Mouse (Mus musculus): Measurements from ENCODE around the gene Atrx. TPM values are rescaled to one million over a fixed set of nuclear protein-coding genes. Genes with fewer than 3 reads are reported as not detected.

The Atrx gene
- 24.8 TPM for polyA plus RNA-seq (2015; fragmentation: Illumina TruSeq; extraction: RNeasy Lipid Tissue Mini Kit (QIAGEN cat#74804); ENCODE audit: insufficient read depth, low read depth, low replicate concordance)

GRCm38 (mm10) chrX:105928861-105929477 lies at the start of gene Atrx:
Gene Atrx (minus strand): TSS chrX:105929403.

GRCm38 (mm10) chrX:105764162-105765004 lies 164.8 kb downstream of the Atrx start, which contains the start of gene Fgf16:
Gene Fgf16 (plus strand): TSS chrX:105764279.

Other genes starting within 250 kb of the Atrx start
- gene Fgf16, start 165.1 kb downstream of the Atrx start, polyA plus RNA-seq (2015; fragmentation: Illumina TruSeq; extraction: RNeasy Lipid Tissue Mini Kit (QIAGEN cat#74804); ENCODE audit: insufficient read depth, low read depth, low replicate concordance): 0.50 TPM
- 22.1 TPM for gene Magt1, start 82.5 kb upstream of the Atrx start, polyA plus RNA-seq (2015; fragmentation: Illumina TruSeq; extraction: RNeasy Lipid Tissue Mini Kit (QIAGEN cat#74804); ENCODE audit: insufficient read depth, low read depth, low replicate concordance)
- 99.9 TPM for gene Cox7b, start 86.3 kb upstream of the Atrx start, polyA plus RNA-seq (2015; fragmentation: Illumina TruSeq; extraction: RNeasy Lipid Tissue Mini Kit (QIAGEN cat#74804); ENCODE audit: insufficient read depth, low read depth, low replicate concordance)
- gene Atp7a, start 97.9 kb upstream of the Atrx start, polyA plus RNA-seq (2015; fragmentation: Illumina TruSeq; extraction: RNeasy Lipid Tissue Mini Kit (QIAGEN cat#74804); ENCODE audit: insufficient read depth, low read depth, low replicate concordance): 3.0 TPM
- 3.0 TPM for gene Tlr13, start 213.8 kb upstream of the Atrx start, polyA plus RNA-seq (2015; fragmentation: Illumina TruSeq; extraction: RNeasy Lipid Tissue Mini Kit (QIAGEN cat#74804); ENCODE audit: insufficient read depth, low read depth, low replicate concordance)